Mouse (Mus musculus): ENCODE measurements around the gene Desi2. TPM values are rescaled to one million over a fixed set of nuclear protein-coding genes. Genes with fewer than 3 reads are reported as not detected.
"Not testable (repeated sequence)": the region's sequence is repeated elsewhere in the genome, so short reads cannot be mapped to it uniquely, and the experiment has no call there.

Gene Desi2
- polyA plus RNA-seq, 1 experiment from 2014 or later, result 14.7 TPM

DNA sequence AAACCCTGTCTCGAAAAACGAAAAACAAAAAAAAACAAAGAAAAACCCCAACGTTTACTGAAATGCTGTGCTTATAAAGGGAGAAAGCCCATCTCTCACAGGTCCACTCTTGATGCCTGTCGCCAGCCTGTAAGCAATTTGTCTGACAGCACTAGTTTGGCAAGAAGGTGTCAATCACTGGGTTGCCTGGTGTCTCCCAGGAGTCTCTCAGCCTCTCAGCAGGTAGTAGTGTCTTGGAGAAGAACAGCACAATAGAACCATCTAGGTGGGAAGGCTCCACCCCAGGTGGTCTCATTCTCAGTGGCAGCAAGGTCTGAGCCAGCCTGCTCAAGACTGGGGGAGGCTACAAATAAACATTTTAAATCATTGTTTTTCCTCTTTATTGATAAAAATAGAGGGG, 20.6 kb downstream of the Desi2 start:
- H3K4me1 ChIP-seq (ENCODE audit: control insufficient read depth, insufficient read depth, low read length); H3K27ac ChIP-seq (replicated peaks; ENCODE audit: low read depth, low read length); H3K9me3 ChIP-seq (ENCODE audit: control insufficient read depth, low read length); H3K4me2 ChIP-seq (ENCODE audit: low read depth, severe bottlenecking); DNase-seq (ENCODE audit: low spot score); H3K9ac ChIP-seq (ENCODE audit: low read length); H3K27me3 ChIP-seq (ENCODE audit: control insufficient read depth, insufficient read depth, low read length); H3K4me3 ChIP-seq (ENCODE audit: low read depth, low read length); H3K36me3 ChIP-seq (ENCODE audit: control insufficient read depth, insufficient read depth, low read length); ATAC-seq (ENCODE audit: insufficient number of reproducible peaks, low FRiP score, low TSS enrichment, low read depth): not testable (repeated sequence)
- WGBS, result 86% methylated on average over 4 of the region's 4 CpGs

DNA sequence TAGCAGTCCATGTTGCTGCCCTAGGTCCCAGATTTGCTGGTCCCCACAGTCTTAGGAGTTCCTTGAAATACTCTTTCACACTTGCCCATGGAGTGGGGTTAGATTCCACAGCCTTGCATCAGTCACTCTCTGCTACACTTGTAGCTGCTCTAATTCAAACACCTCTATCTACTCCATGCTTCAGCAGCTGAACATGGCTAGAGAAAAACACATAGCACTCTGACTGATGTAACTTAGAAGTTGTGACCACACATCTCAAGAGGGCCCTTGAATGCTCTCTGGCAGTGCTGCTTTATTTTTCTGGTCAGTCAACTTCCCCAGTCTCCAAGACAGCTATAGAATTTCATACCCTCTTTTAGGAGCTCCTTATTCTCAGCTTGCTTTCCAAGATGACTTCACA, 22.7 kb downstream of the Desi2 start:
- Histone ChIP-seq H3K4me1 (ENCODE audit: control insufficient read depth, insufficient read depth, low read length) (no peaks in the 10 kb centered on the region), H3K36me3 (ENCODE audit: control insufficient read depth, insufficient read depth, low read length) (no peaks in the 10 kb centered on the region), H3K4me3 (ENCODE audit: low read depth, low read length) (no peak overlapping the region), H3K9me3 (ENCODE audit: control insufficient read depth, low read length) (no peaks in the 10 kb centered on the region), H3K9ac (ENCODE audit: low read length) (no peak overlapping the region), H3K4me2 (ENCODE audit: low read depth, severe bottlenecking) (no peak overlapping the region), H3K27me3 (ENCODE audit: control insufficient read depth, insufficient read depth, low read length) (no peaks in the 10 kb centered on the region), H3K27ac (replicated peaks; ENCODE audit: low read depth, low read length) (no peak overlapping the region)
- ATAC-seq (ENCODE audit: insufficient number of reproducible peaks, low FRiP score, low TSS enrichment, low read depth) (no peak), DNase-seq (ENCODE audit: low spot score) (no peak)

DNA sequence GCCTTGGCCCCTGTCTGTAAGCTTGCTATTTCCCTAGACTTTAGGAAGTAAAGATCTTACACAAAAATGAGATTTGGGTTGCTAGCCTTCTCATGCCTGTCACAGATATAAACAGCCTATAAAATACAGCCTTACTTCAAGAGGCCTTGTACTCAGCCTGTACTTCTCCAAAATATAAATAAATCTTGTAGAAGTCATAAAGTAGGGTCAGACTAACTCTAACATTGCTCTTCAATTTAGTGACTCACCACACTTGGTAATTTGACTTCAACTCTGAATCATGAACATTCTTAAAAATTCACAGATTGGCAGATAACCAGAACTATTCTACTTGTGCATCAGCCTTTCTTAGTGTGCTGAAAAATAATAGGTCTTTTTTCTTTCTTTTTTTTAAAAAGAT, 29.9 kb downstream of the Desi2 start:
- no peaks in the 10 kb centered on the region for H3K27me3 ChIP-seq (ENCODE audit: control insufficient read depth, insufficient read depth, low read length)
- DNase-seq (ENCODE audit: low spot score) (no peak), ATAC-seq (ENCODE audit: insufficient number of reproducible peaks, low FRiP score, low TSS enrichment, low read depth) (no peak)
- H3K27ac ChIP-seq (replicated peaks; ENCODE audit: low read depth, low read length), result no peak overlapping the region
- H3K4me1 ChIP-seq (ENCODE audit: control insufficient read depth, insufficient read depth, low read length), result no peaks in the 10 kb centered on the region
- H3K36me3 ChIP-seq (ENCODE audit: control insufficient read depth, insufficient read depth, low read length), result no peaks in the 10 kb centered on the region
- no peak overlapping the region for H3K4me2 ChIP-seq (ENCODE audit: low read depth, severe bottlenecking)
- H3K4me3 ChIP-seq (ENCODE audit: low read depth, low read length), result no peak overlapping the region
- no peaks in the 10 kb centered on the region for H3K9me3 ChIP-seq (ENCODE audit: control insufficient read depth, low read length)
- no peak overlapping the region for H3K9ac ChIP-seq (ENCODE audit: low read length)

DNA sequence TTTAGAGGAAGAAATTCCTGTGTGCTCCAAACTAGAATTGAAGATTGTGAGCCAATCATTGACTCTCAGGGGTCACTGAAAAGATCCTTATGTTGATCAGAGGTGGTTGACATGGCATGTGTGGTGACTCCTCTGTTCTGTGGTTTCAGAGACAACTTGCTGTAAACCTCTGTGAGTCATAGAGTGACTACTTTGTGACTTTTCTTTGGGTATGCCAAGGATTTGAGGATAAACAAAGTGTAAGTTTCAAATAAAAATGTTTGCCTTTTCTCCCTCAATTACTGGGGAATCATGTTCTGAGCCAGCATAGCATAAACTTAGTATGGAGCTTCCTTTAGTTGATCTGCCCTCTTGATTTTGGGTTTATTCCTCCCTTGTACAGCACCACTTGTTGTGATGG, 31.1 kb downstream of the Desi2 start:
- no peaks in the 10 kb centered on the region for H3K9me3 ChIP-seq (ENCODE audit: control insufficient read depth, low read length)
- ATAC-seq (ENCODE audit: insufficient number of reproducible peaks, low FRiP score, low TSS enrichment, low read depth), result no peak
- H3K36me3 ChIP-seq (ENCODE audit: control insufficient read depth, insufficient read depth, low read length), result no peaks in the 10 kb centered on the region

DNA sequence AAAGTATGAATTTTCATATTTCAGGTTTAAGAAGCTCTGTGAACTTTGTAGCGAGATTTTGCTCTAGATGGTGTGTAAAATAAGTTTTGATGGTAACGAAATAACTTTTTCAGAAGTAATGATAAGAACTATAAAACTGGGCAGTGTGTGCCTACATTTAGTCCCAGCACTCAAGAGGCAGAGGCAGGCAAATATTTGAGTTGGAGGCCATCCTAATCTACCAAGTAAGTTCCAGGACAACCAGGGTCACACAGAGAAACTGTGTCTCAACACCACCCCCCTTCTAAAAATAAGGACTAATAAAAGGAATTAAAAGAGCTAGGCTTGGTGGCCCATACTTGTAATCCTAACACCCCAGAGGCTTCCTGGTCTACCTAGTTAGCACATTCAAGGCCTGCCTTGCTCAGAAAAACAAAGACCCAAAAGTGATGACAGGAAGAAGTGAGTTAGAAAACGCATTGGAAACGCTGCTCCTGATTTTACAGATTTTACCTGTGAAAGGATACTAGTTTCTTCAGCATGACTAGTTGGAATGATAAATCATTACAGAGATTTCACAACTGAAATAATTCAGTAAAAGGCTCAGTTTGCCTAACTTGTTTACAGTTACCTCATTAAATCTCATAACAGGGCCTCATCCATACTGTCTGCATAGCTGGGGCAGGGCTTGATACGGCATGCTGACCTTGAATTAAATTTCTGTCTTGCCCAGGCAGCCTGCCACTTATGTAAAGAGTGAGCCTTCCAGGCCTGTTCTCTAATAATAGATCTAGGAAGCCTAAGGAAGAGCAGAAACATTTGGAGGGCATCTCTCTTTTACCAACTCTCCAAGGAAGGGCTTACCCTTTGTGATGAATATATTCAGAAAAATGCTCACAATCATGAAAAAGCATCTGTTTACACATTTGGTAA, 32.2 kb downstream of the Desi2 start:
- no peak for ATAC-seq (ENCODE audit: insufficient number of reproducible peaks, low FRiP score, low TSS enrichment, low read depth)
- no peak for DNase-seq (ENCODE audit: low spot score)
- 84% methylated on average over 5 of the region's 5 CpGs for WGBS
- no peaks in the 10 kb centered on the region for H3K4me1 ChIP-seq (ENCODE audit: control insufficient read depth, insufficient read depth, low read length)
- H3K9me3 ChIP-seq (ENCODE audit: control insufficient read depth, low read length), result no peaks in the 10 kb centered on the region
- H3K27me3 ChIP-seq (ENCODE audit: control insufficient read depth, insufficient read depth, low read length), result no peaks in the 10 kb centered on the region
- no peak overlapping the region for H3K27ac ChIP-seq (replicated peaks; ENCODE audit: low read depth, low read length)
- H3K36me3 ChIP-seq (ENCODE audit: control insufficient read depth, insufficient read depth, low read length), result no peaks in the 10 kb centered on the region
- H3K4me3 ChIP-seq (ENCODE audit: low read depth, low read length), result no peak overlapping the region
- H3K9ac ChIP-seq (ENCODE audit: low read length), result no peak overlapping the region
- no peak overlapping the region for H3K4me2 ChIP-seq (ENCODE audit: low read depth, severe bottlenecking)

More for the DNA sequence above, 31.1 kb downstream of the Desi2 start:
- Histone ChIP-seq H3K4me2 (ENCODE audit: low read depth, severe bottlenecking) (no peak overlapping the region), H3K27me3 (ENCODE audit: control insufficient read depth, insufficient read depth, low read length) (no peaks in the 10 kb centered on the region), H3K4me1 (ENCODE audit: control insufficient read depth, insufficient read depth, low read length) (no peaks in the 10 kb centered on the region), H3K4me3 (ENCODE audit: low read depth, low read length) (no peak overlapping the region), H3K9ac (ENCODE audit: low read length) (no peak overlapping the region), H3K27ac (replicated peaks; ENCODE audit: low read depth, low read length) (no peak overlapping the region)
- DNase-seq (ENCODE audit: low spot score), result no peak

DNA sequence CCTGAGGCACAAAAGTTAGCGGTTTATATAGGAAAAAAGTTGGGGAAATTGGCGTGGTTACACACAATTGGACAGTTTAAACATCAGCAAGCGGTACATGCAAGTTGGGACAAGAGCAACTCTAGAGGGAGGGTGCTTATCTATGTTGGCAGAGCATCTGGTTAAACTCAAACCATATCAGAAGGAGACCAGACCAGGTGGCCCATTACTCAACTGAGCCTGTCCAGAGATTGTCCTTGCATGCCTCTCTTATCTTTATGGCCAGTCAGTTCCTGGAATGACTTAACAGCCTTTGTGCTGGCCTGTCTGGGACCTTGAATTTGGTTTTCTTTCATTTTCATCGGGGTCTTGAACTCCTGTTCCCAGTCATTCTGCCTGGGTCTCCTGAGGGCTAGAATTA, 41.7 kb downstream of the Desi2 start:
- WGBS, result 93% methylated on average over 4 of the region's 4 CpGs
- H3K9me3 ChIP-seq (ENCODE audit: control insufficient read depth, low read length); DNase-seq (ENCODE audit: low spot score); H3K27ac ChIP-seq (replicated peaks; ENCODE audit: low read depth, low read length); ATAC-seq (ENCODE audit: insufficient number of reproducible peaks, low FRiP score, low TSS enrichment, low read depth); H3K9ac ChIP-seq (ENCODE audit: low read length); H3K4me3 ChIP-seq (ENCODE audit: low read depth, low read length); H3K4me2 ChIP-seq (ENCODE audit: low read depth, severe bottlenecking); H3K27me3 ChIP-seq (ENCODE audit: control insufficient read depth, insufficient read depth, low read length); H3K4me1 ChIP-seq (ENCODE audit: control insufficient read depth, insufficient read depth, low read length): not testable (repeated sequence)
- peaks cover 12% of the 10 kb centered on the region; the same call in 1 of the 2 replicates for H3K36me3 ChIP-seq (ENCODE audit: control insufficient read depth, insufficient read depth, low read length)

DNA sequence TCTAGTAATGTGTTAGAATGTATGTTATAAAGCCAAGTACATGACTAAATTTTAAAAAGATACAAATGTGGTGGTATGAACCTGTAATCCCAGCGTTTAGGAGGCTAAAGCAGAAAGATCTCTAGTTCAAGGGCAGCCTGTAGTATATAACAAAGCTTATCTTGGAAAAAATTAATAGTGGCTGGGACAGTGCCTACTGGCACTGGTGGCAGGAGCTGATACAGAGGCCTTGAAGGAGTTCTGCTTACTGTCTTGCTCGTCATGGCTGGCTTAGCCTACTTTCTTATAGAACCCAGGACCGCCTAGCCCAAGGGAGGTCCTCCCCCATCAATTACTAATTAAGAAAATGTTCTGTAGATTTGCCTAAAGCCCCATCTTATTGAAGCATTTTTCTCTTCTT, 46.9 kb downstream of the Desi2 start:
- 87% methylated on average over 3 of the region's 3 CpGs for WGBS
- ATAC-seq (ENCODE audit: insufficient number of reproducible peaks, low FRiP score, low TSS enrichment, low read depth), result no peak
- H3K9me3 ChIP-seq (ENCODE audit: control insufficient read depth, low read length), result no peaks in the 10 kb centered on the region

DNA sequence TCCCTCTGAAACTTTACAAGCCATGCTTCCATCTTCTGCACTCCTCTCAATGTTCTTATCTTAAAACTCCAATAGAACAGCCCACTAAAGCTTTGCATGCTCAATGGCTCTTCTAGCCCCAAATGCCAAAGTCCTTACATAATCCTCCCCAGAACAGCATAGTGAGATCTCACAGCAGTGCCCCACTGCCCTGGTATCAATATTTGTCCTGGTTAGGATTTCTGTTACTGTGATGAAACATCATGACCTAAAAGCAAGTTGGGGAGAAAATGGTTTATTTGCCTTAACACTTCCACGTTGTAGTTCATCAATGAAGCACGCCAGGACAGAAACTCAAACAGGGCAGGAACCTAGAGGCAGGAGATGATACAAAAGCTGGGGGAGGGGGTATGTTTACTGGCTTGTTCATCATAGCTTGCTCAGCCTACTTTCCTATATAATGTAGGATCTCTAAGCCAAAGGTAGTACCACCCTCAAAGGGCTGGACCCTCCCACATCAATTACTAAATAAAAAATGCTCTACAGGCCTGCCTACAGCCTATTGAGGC, 48.8 kb downstream of the Desi2 start:
- no peaks in the 10 kb centered on the region for H3K36me3 ChIP-seq (ENCODE audit: control insufficient read depth, insufficient read depth, low read length)

More for the DNA sequence above, 46.9 kb downstream of the Desi2 start:
- no peak overlapping the region for H3K27ac ChIP-seq (replicated peaks; ENCODE audit: low read depth, low read length)
- H3K27me3 ChIP-seq (ENCODE audit: control insufficient read depth, insufficient read depth, low read length), result no peaks in the 10 kb centered on the region
- no peaks in the 10 kb centered on the region for H3K36me3 ChIP-seq (ENCODE audit: control insufficient read depth, insufficient read depth, low read length)
- H3K9ac ChIP-seq (ENCODE audit: low read length), result no peak overlapping the region
- H3K4me1 ChIP-seq (ENCODE audit: control insufficient read depth, insufficient read depth, low read length), result no peaks in the 10 kb centered on the region
- DNase-seq (ENCODE audit: low spot score), result no peak
- no peak overlapping the region for H3K4me3 ChIP-seq (ENCODE audit: low read depth, low read length)
- H3K4me2 ChIP-seq (ENCODE audit: low read depth, severe bottlenecking), result no peak overlapping the region

More for the DNA sequence above, 48.8 kb downstream of the Desi2 start:
- H3K4me1 ChIP-seq (ENCODE audit: control insufficient read depth, insufficient read depth, low read length), result no peaks in the 10 kb centered on the region
- H3K9me3 ChIP-seq (ENCODE audit: control insufficient read depth, low read length), result no peaks in the 10 kb centered on the region
- no peak overlapping the region for H3K27ac ChIP-seq (replicated peaks; ENCODE audit: low read depth, low read length)
- H3K4me2 ChIP-seq (ENCODE audit: low read depth, severe bottlenecking), result no peak overlapping the region
- H3K9ac ChIP-seq (ENCODE audit: low read length), result no peak overlapping the region
- H3K4me3 ChIP-seq (ENCODE audit: low read depth, low read length), result no peak overlapping the region
- no peak for ATAC-seq (ENCODE audit: insufficient number of reproducible peaks, low FRiP score, low TSS enrichment, low read depth)
- H3K27me3 ChIP-seq (ENCODE audit: control insufficient read depth, insufficient read depth, low read length), result no peaks in the 10 kb centered on the region
- no peak for DNase-seq (ENCODE audit: low spot score)
- 75% methylated on average over 2 of the region's 2 CpGs for WGBS

Measured in limb, embryonic 11.5 days (tissue).